Mouse (Mus musculus) G1E (cell line): Measurements from ENCODE around the gene Cep350. TPM values are rescaled to one million over a fixed set of nuclear protein-coding genes. Genes with fewer than 3 reads are reported as not detected.
A peak's percentile ranks its signal among the peaks of the same experiment; 100 is the strongest.

Experiments
- ATAC-seq: 2 replicates; pipeline ENCODE4 v1.8.0; 2016; ENCODE audit warnings: mild to moderate bottlenecking; ENCODE audit not compliant: insufficient number of reproducible peaks, poor library complexity, low FRiP score, severe bottlenecking; ENCODE audit errors: extremely low read depth
- DNase-seq: peaks from one replicate; pipeline ENCODE4 v3.0.0; 2012; ENCODE audit warnings: low spot score
- H3K27me3 ChIP-seq: 2 replicates; pipeline ENCODE4 v1.6.1; 2012; ENCODE audit warnings: mild to moderate bottlenecking, low read length, inconsistent platforms; ENCODE audit not compliant: insufficient read depth
- H3K36me3 ChIP-seq: replicated peaks from 2 replicates; pipeline ENCODE3; 2012; ENCODE audit warnings: mild to moderate bottlenecking, inconsistent platforms
- H3K4me1 ChIP-seq: 2 replicates; pipeline ENCODE4 v1.6.1; 2012; ENCODE audit warnings: low read depth, low read length, inconsistent platforms, mixed read lengths; ENCODE audit not compliant: insufficient read depth
- H3K4me3 ChIP-seq: 2 replicates; pipeline ENCODE4 v1.5.1; 2012; ENCODE audit warnings: low read depth, mild to moderate bottlenecking, inconsistent platforms, low read length, moderate library complexity, mixed read lengths
- H3K9me3 ChIP-seq: replicated peaks from 2 replicates; pipeline ENCODE4 v1.6.1; 2012; ENCODE audit warnings: inconsistent platforms
- CTCF ChIP-seq: IDR thresholded peaks from 2 replicates; pipeline ENCODE4 v1.5.1; 2012; ENCODE audit warnings: low read depth, low read length, inconsistent platforms, mixed read lengths
- GATA1 ChIP-seq: IDR thresholded peaks from 2 replicates; pipeline ENCODE4 v1.6.1; 2012; ENCODE audit warnings: borderline replicate concordance, low read length, inconsistent platforms, mixed read lengths
- GATA2 ChIP-seq: IDR thresholded peaks from 2 replicates; pipeline ENCODE4 v1.6.1; 2012; ENCODE audit warnings: low read depth, low read length, inconsistent platforms, borderline replicate concordance
- POLR2AphosphoS5 ChIP-seq: IDR thresholded peaks from 2 replicates; pipeline ENCODE4 v1.6.1; 2012; ENCODE audit warnings: low read depth, low read length, inconsistent platforms; ENCODE audit not compliant: insufficient replicate concordance
- TAL1 ChIP-seq: conservative IDR thresholded peaks from 2 replicates; pipeline ENCODE4 v1.6.1; 2012; ENCODE audit warnings: low read depth, low read length, inconsistent platforms, mixed read lengths
- polyA plus RNA-seq: library from polyadenylated mRNA; stranded (reverse); fragments of >175 nt; gene quantifications from 2 replicates; pipeline ENCODE4 v1.2.3, GENCODE M21; 2012
- total RNA-seq, 2 experiments: library from RNA; stranded (forward) in 1 of 2; stranded (reverse) in 1 of 2; fragments of 200-1000 nt in 1 of 2; fragments of >200 nt in 1 of 2; fragmentation: Nextera tagmentation in 1 of 2; gene quantifications; 2 replicates each; pipeline ENCODE4 v1.2.3; 2014 to 2017

The Cep350 gene
- total RNA-seq (2014; fragmentation: Nextera tagmentation) (82.8 and 98.2 TPM in 2 replicates), total RNA-seq (2017) (35.5 and 41.6 TPM in 2 replicates), polyA plus RNA-seq (2.3 and 3.3 TPM in 2 replicates)

DNA sequence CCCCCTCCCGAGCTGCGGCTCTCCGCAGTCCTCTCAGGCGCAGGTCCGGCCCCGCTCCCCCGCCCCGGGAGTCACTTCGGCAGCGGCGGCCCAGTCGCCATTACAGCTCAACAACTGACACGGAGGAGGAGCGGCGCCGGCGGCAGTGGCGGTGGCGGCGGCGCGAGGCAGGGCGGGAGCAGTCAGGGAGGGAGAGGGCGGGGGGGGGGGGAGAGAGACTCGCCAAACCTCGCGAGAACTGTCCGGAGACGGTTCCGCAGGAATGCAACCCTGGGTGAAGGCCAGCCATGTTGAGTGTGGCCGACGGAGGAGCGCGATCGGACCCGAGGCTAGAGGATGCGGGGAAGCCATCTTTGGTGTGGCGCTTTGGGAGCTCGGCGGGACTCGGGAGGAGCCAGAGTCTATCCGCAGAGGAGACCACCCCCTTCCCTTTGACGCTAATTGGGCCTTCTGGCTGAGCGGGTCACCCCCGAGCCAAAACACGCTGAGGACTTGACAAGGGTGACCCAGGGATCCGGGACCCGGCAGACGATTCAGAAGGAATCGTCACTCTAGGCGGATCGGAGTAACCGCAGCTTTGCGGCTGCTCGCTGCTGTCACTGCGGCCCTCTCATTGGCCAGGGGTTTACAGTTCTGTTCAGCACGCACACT lies at the start of gene Cep350:
Gene Cep350 (minus strand): TSS at position 188 of the 651 bp plus-strand sequence.
- Histone ChIP-seq H3K9me3 (peaks cover 2% of the 10 kb centered on the region; the same call in 1 of the 2 replicates), H3K36me3 (peaks cover 10% of the 10 kb centered on the region)

DNA sequence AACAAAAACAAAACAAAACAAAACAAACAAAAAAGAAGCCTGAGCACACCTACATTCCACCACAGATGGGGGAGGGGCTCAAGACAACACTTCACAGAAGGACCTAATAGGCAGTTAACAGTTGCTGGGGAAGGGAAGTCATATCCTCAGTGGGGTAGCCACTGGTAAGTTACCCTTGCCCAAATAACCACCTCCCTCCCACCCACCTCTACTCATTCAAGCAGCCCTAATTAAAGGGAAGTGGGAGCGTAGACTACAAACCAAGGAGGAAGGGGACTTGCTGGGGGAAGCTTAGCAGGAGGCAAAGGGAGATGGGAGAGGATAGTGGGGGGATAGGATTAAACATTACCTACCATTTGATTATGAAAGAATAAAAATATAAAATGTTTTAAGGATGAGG lies 47.3 kb upstream of the Cep350 start:
- no peaks in the 10 kb centered on the region for H3K27me3 ChIP-seq
- H3K4me1 ChIP-seq: peaks cover 2% of the 10 kb centered on the region
- H3K9me3 ChIP-seq: no peaks in the 10 kb centered on the region
- TF ChIP-seq GATA1 (no peak), POLR2AphosphoS5 (no peak), GATA2 (no peak), TAL1 (no peak), CTCF (no peak)
- ATAC-seq (no peak), DNase-seq (no peak)
- H3K4me3 ChIP-seq: no peak overlapping the region
- H3K36me3 ChIP-seq: peaks cover 76% of the 10 kb centered on the region

More for the DNA sequence above, at the start of gene Cep350:
- peak within 1 kb of the TSS; percentile 98 for H3K4me3 ChIP-seq
- no peaks in the 10 kb centered on the region for H3K27me3 ChIP-seq
- ATAC-seq (peak; percentile 95), DNase-seq (peak; percentile 84)
- TF ChIP-seq TAL1 (no peak), CTCF (no peak), GATA1 (no peak), POLR2AphosphoS5 (no peak), GATA2 (no peak)
- H3K4me1 ChIP-seq: peaks cover 28% of the 10 kb centered on the region

DNA sequence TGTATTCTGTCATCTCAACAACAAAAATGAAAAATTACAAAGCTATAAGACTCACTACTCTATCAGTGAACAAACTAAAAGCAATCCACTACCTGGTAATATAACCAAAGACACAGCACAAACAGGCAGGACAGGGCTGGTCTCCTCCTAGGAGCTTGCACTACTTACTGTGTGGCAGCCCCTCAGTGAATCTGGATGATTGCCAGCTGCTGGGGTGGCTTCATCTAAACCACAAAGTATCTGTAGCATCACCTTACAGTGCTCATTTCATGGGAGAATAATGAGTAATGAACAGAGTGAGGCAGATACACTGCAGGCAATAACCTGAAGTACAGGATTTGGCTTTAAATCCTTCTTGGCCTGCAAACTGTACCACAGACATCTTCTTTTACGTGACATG lies 46.7 kb upstream of the Cep350 start:
- no peak for ATAC-seq

DNA sequence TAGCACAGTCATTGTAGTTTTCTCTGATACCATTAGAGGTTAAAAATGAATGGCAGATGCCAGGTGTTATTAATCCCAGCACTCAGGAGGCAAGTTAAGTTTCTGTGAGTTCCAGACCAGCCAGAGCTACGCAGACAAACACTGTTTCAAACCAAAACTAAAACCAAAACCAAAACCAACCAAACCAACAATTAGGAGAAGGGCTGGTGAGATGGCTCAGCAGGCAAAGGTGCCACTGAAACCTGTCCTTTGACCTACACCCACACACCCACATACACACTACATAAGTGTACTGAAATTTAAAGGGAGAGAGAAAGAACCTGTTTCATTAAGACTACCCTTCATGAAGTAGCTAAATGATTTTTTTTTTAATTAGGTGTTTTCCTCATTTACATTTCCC lies 35.9 kb upstream of the Cep350 start:
- H3K4me1 ChIP-seq: no peaks in the 10 kb centered on the region
- H3K36me3 ChIP-seq: peaks cover 77% of the 10 kb centered on the region
- DNase-seq: no peak
- no peak overlapping the region for H3K4me3 ChIP-seq
- H3K9me3 ChIP-seq: no peaks in the 10 kb centered on the region
- H3K27me3 ChIP-seq: no peaks in the 10 kb centered on the region
- no peak for ATAC-seq
- TF ChIP-seq POLR2AphosphoS5: no peak
- no peak for TF ChIP-seq GATA2
- no peak for TF ChIP-seq GATA1
- TF ChIP-seq CTCF: no peak
- TF ChIP-seq TAL1: no peak

More for the DNA sequence above, 46.7 kb upstream of the Cep350 start:
- Histone ChIP-seq H3K36me3 (peaks cover 77% of the 10 kb centered on the region), H3K9me3 (no peaks in the 10 kb centered on the region), H3K27me3 (no peaks in the 10 kb centered on the region), H3K4me3 (no peak overlapping the region), H3K4me1 (no peaks in the 10 kb centered on the region)
- no peak for DNase-seq
- TF ChIP-seq CTCF: no peak

DNA sequence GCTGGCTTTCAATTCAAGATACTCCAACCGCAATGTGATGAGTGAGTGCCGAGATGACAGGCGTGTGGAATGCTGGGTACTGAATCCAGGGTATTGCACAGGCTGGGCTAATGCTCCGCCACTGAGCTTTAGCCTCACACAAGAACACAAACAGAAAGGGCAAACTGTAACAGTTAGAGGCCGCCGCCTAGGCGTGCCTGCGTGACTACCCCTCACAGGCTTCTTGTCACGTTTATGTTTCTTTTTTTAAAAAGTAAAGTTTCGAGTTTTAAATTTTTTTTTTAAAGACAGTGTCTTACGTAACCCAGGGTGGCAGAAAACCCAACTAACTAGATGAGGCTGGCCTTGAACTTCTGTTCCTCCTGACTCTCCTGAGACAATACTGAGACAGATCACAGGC lies 32.9 kb upstream of the Cep350 start:
- Histone ChIP-seq H3K9me3 (no peaks in the 10 kb centered on the region), H3K27me3 (no peaks in the 10 kb centered on the region), H3K36me3 (peaks cover 64% of the 10 kb centered on the region), H3K4me1 (peaks cover 3% of the 10 kb centered on the region; the same call in 1 of the 2 replicates), H3K4me3 (no peak overlapping the region)
- TF ChIP-seq GATA2 (no peak), CTCF (no peak), GATA1 (no peak), TAL1 (no peak), POLR2AphosphoS5 (no peak)
- DNase-seq: no peak
- no peak for ATAC-seq

DNA sequence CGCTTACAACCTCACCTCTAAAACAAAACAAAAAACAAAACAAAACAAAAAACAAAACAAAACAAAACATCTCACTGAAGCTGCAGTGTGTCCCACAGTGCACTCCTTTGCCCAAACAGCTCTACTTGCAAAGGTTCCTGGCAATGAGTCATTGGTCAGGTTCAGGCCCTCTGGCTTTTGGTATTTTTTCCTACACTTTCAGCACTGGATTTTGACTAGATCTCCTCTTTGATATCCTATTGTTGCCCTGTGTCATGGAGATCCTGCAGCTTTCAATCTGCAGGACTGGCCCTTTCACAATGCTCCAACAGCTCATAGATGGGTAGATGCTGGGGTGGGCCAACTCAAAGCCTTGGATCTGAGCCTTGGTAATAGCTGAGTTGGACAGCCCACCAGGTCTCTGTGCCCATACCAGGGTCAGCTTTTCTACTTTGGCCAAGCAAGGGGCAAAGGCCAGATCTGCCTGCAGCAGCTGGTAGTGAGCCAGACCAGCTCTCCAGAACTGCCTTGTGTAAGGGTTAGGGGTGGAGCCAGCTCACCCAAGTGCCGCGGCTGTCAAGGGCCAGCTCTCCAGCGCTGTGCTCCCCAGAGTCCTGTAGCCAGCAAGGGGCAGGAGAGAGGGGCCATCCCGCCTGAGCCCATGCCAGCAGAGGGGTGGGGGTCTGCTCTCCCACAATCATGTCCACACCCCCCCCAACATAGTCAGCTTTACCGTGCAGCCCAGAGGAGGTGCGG lies 30.3 kb upstream of the Cep350 start:
- no peak for ATAC-seq
- peaks cover 3% of the 10 kb centered on the region; the same call in 1 of the 2 replicates for H3K4me1 ChIP-seq
- H3K36me3 ChIP-seq: peaks cover 43% of the 10 kb centered on the region
- TF ChIP-seq TAL1: no peak
- TF ChIP-seq CTCF: no peak
- no peak for TF ChIP-seq GATA2
- TF ChIP-seq GATA1: no peak
- TF ChIP-seq POLR2AphosphoS5: no peak
- no peaks in the 10 kb centered on the region; the same call in 1 of the 2 replicates for H3K27me3 ChIP-seq
- H3K4me3 ChIP-seq: no peak overlapping the region
- no peaks in the 10 kb centered on the region for H3K9me3 ChIP-seq
- DNase-seq: no peak
